Mouse (Mus musculus) C2C12 (cell line): Measurements from ENCODE around the gene Lrrc4c.

Experiments
- CEBPB ChIP-seq: IDR thresholded peaks from one replicate; pipeline ENCODE4 v1.6.1; 2011; ENCODE audit warnings: low read depth, mild to moderate bottlenecking, control low read depth, moderate library complexity
- CTCF ChIP-seq: IDR thresholded peaks from one replicate; pipeline ENCODE4 v1.5.1; 2011; ENCODE audit not compliant: control insufficient read depth, insufficient read depth, insufficient read length
- FOSL1 ChIP-seq: IDR thresholded peaks from one replicate; pipeline ENCODE4 v1.8.0; 2011; ENCODE audit warnings: mild to moderate bottlenecking, low read length; ENCODE audit not compliant: poor library complexity, insufficient read depth, severe bottlenecking
- MAX ChIP-seq: IDR thresholded peaks from one replicate; pipeline ENCODE4 v1.6.1; 2011; ENCODE audit warnings: mild to moderate bottlenecking, control low read depth
- MYOD1 ChIP-seq: IDR thresholded peaks from one replicate; pipeline ENCODE4 v1.6.1; 2011; ENCODE audit warnings: low read depth; ENCODE audit not compliant: control insufficient read depth, insufficient read length
- MYOG ChIP-seq: IDR thresholded peaks from one replicate; pipeline ENCODE4 v1.6.1; 2011; ENCODE audit not compliant: control insufficient read depth, insufficient read length; ENCODE audit errors: extremely low read depth
- USF1 ChIP-seq: IDR thresholded peaks from one replicate; pipeline ENCODE4 v1.6.1; 2011; ENCODE audit warnings: low read depth, mild to moderate bottlenecking, control low read depth, moderate library complexity

- TF ChIP-seq CTCF (no peak), MYOG (no peak), CEBPB (no peak), USF1 (no peak), MAX (no peak), MYOD1 (no peak), FOSL1 (no peak)
Observed at GRCm38 (mm10) chr2:97564509-97564908, 1246.5 kb downstream of the Lrrc4c start.
